Mouse (Mus musculus) CH12.LX (cell line): Measurements from ENCODE around the gene St8sia1.

Experiments
- CTCF ChIP-seq, 2 experiments: IDR thresholded peaks in 1 of 2; conservative IDR thresholded peaks in 1 of 2; 2 replicates each; pipeline ENCODE4 v1.5.1; 2011 to 2012; ENCODE audit warnings: low read depth in 2 of 2, low read length in 2 of 2, improper control_type of control experiment in 1 of 2, inconsistent platforms in 1 of 2, mild to moderate bottlenecking in 1 of 2, moderate library complexity in 1 of 2
- KAT2A ChIP-seq: IDR thresholded peaks from 2 replicates; pipeline ENCODE4 v1.6.1; 2012; ENCODE audit warnings: low read length, improper control_type of control experiment, inconsistent platforms; ENCODE audit not compliant: insufficient replicate concordance
- MAFK ChIP-seq: IDR thresholded peaks from 2 replicates; pipeline ENCODE4 v1.6.1; 2011; ENCODE audit warnings: low read length, improper control_type of control experiment; ENCODE audit not compliant: insufficient replicate concordance
- MAX ChIP-seq: IDR thresholded peaks from 2 replicates; pipeline ENCODE4 v1.6.1; 2011; ENCODE audit warnings: low read length, improper control_type of control experiment
- POLR2A ChIP-seq: IDR thresholded peaks from 2 replicates; pipeline ENCODE4 v1.6.1; 2011; ENCODE audit warnings: low read depth, mild to moderate bottlenecking, improper control_type of control experiment, low read length
- TBP ChIP-seq: conservative IDR thresholded peaks from 2 replicates; pipeline ENCODE4 v1.6.1; 2011; ENCODE audit warnings: low read depth, low read length, improper control_type of control experiment
- TCF12 ChIP-seq: IDR thresholded peaks from 2 replicates; pipeline ENCODE4 v1.6.1; 2014; ENCODE audit warnings: low read depth, mild to moderate bottlenecking, inconsistent platforms, low read length, improper control_type of control experiment
- UBTF ChIP-seq: IDR thresholded peaks from 2 replicates; pipeline ENCODE4 v1.6.1; 2012; ENCODE audit warnings: low read depth, mild to moderate bottlenecking, inconsistent platforms, low read length, improper control_type of control experiment, moderate library complexity
- ZMIZ1 ChIP-seq: IDR thresholded peaks from 2 replicates; pipeline ENCODE4 v1.6.1; 2012; ENCODE audit warnings: low read depth, mild to moderate bottlenecking, inconsistent platforms, low read length, improper control_type of control experiment

GRCm38 (mm10) chr6:142964531-142965385 lies 506 bp upstream of the St8sia1 start:
- TF ChIP-seq POLR2A, result no peak
- no peak for TF ChIP-seq TBP
- peak in 1 of 2 experiments; percentile 41; a peak in 1 of 4 replicates for TF ChIP-seq CTCF (conservative IDR thresholded peaks at IDR 0.05 in 1 of 2, IDR thresholded peaks at IDR 0.05 in 1 of 2; ENCODE audit: low read depth in 2 of 2, low read length in 2 of 2)
- TF ChIP-seq TCF12, result no peak
- no peak for TF ChIP-seq UBTF
- TF ChIP-seq MAX, result no peak
- TF ChIP-seq MAFK, result no peak
- no peak for TF ChIP-seq KAT2A
- no peak for TF ChIP-seq ZMIZ1
